Mouse (Mus musculus): ENCODE measurements around the gene Mgat5.

DNA sequence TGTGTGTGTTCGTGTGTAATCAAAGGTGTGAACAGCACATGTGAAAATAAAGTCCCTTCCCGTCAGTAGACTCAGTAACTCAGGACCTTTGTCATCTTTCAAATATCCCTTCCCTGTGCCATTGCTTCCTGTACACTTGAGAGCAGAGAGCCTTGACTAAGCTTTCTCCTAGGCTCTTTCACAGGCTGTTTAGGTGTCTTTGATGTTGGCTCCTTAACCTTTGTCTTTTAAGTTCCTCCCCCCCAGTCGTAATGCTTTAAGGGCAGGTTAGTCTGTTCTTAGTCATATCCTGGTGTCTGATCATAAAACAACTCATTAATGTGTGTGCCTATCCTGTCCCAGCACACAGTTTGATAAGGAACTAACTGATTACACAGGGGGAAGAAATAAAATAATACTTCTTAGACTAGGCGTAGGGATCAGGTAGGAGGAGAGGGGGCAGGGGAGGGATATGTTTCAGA, 28.4 kb downstream of the Mgat5 start:
- TF ChIP-seq CTCF (IDR thresholded peaks at IDR 0.05; ENCODE audit: low read depth, low read length) (no peak), POLR2A (IDR thresholded peaks at IDR 0.05; ENCODE audit: borderline replicate concordance, low read depth, low read length) (no peak)
